13 mouse cellular contexts compared by ENCODE assay signal in the genomic region with DNA sequence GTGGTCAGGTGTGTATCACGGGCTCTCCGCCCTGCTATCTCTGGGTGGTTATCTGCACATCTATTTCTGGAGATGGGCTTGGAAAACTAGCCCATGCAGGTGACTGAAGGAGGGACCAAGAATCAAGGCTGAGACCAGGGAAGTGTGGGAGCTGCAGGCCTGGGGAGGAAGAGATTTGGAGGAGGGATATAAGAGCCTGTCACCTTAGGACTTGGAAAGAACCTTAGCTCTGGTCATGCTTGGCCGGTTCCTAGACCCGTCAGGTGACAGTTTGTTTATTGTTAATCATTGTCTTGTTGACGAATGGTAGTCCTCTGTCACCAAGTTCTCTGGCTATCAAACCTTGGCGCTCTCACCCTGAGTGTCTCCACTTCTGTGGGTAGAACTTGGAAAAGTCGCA.
"Had no signal": no experiment of that assay in that cellular context is flagged by ENCODE, and none has a peak within 500 bp of the region (broad histone marks: within the 10 kb centered on the region; RNA-seq: fewer than 3 reads in every experiment).

No protein-coding gene starts in this region.

- H3K9me3 ChIP-seq: limb, embryonic 13.5 days; midbrain, embryonic 10.5 days had no signal

- H3K9ac ChIP-seq: limb, embryonic 13.5 days; lung, embryonic 14.5 days had no signal

- H3K27me3 ChIP-seq: limb, embryonic 13.5 days had no signal

- H3K4me1 ChIP-seq: limb, embryonic 13.5 days; midbrain, embryonic 10.5 days had no signal

- H3K27ac ChIP-seq: hindbrain, postnatal 0 days; limb, embryonic 13.5 days; midbrain, embryonic 10.5 days had no signal

- H3K4me2 ChIP-seq: limb, embryonic 13.5 days; liver, embryonic 11.5 days; lung, embryonic 14.5 days had no signal

- ATAC-seq: hindbrain, postnatal 0 days; midbrain, embryonic 16.5 days had no signal

- H3K4me3 ChIP-seq: limb, embryonic 13.5 days; midbrain, embryonic 10.5 days had no signal

- DNase-seq: left cerebral cortex, postnatal 4 days; lung, embryonic 14.5 days; lung, postnatal 10 days; lung, postnatal 4 days; right cerebral cortex, adult 18-20 months; right cerebral cortex, postnatal 25 days; thymus, adult 2 months; thymus, postnatal 25 days had no signal
